Mouse (Mus musculus) kidney, postnatal 36 days (tissue): ENCODE data around the gene Bag5.
A peak's percentile ranks its signal among the peaks of the same experiment; 100 is the strongest.
"Not testable (repeated sequence)": the region's sequence is repeated elsewhere in the genome, so short reads cannot be mapped to it uniquely, and the experiment has no call there.

ENCODE experiments used
- DNase-seq, 2 experiments: peaks; one replicate each; pipeline ENCODE4 v3.0.0; 2021 to 2022; ENCODE audit warnings: mixed read lengths in 2 of 2

Bag5 gene

DNA sequence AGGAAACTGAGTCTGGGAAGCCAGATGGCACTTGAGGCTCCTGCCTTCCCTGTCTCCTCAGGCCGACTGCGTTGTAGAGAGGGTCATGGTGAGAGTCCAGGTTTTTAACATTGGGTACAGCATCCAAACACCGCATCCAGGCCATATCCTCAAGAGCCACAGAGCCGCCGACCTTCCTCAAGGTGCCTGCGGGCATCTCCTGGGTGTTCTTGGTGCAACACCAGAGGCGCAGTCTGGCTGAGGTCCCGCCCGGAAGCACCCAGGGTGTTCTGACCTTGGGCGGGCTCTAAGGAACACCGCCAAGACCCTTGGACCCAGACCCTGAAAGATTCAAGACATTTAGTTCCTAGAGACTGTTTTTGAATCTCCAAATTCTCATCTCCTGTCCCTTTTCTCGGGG lies 40.5 kb downstream of the Bag5 start:
- DNase-seq = peak in 1 of 2 experiments; percentile 51

DNA sequence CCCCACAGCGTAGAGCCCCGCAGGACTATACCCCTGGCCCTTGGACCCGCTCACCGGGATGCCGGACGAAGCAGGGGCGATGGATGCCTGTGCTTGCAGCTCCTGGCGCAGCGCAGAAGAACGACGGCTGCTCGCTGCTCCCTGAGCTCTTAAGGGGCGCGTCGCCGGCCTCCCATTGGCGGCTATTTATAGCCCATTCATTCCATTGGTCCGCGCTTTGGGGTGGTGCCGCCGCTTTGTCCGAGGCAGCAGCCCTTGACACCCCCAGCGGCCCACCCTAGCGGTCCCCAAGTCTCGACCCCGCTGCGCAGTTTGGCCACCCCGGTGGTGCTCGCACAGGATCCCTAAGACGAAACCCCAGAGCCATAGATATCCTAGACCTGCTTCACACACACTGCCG lies 40.9 kb downstream of the Bag5 start, which contains the start of gene Ckb:
TSS of gene Ckb (minus strand) at position 163 of the 400 bp plus-strand sequence.
- DNase-seq = peak; percentile 70 to 83

DNA sequence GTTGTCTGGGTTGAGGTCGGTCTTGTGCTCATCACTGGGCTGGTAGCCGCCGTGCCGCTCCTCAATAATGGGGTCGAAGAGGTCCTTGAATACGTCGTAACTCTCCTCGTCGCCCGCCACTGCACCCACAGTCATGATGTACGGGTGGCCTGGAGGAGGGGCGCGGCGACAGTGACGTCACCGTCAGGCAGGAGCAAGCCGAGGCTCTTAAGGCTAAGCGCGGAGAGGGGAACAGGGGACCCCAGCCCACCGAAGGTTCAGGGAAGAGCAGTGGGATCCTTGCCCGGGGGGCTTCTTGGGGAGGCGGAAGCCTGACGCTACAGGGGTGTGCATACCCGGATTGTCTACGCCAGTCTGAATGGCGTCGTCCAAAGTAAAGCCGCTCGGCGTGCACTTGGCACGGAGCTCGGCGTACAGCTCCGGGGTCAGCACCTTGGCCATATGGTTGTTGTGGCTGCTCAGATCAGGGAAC lies 41.6 kb downstream of the Bag5 start:
- DNase-seq = peak; percentile 48 to 78

DNA sequence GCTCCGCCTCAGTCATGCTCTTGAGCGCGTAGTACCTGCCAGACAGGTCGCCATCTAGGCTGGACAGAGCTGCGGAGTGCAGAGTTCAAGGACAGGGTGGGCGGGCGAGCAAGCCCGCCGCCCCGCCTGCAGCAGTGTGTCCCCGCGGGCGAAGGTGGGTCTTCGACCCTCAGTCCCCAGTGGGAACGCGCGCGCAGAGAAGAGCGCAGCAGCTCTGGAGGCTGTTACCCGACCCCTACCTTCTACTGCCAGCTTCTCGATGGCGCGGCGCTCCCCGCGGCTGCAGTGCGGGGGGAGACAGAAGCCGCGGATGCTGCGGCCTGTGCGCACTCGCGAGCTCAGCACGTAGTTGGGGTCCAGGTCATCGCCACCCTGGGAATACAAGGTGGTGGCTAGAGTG lies 42.1 kb downstream of the Bag5 start:
- no peak for DNase-seq

DNA sequence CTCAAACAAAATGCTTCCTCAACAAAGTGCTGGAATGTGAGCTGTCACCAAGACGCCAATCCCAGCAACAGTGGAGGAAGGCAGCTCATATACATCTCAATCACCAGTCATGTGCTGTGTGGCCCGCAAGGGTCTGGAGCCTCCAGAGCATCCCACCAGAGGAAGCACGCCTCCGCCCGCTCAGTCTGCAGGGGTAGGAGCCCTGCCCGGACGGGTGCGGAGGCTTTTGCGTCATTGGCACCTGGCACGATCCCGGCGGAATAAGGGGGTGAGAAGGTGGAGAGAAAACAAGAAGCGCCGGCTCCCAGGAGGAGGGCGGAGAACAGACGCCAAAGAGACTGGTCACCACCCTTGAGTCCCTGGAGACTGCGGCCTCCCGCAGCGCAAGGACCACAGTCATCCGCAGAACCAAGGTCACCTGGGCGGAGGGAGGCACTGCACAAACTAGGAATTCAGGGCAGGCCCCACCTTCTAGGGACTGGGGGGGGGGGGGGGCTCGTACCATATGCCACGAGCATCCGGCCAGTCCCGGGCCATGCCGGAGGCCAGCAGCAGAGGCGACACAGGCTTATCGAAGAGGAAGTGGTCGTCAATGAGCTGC lies 42.6 kb downstream of the Bag5 start:
- DNase-seq = peak; percentile 46 to 63

DNA sequence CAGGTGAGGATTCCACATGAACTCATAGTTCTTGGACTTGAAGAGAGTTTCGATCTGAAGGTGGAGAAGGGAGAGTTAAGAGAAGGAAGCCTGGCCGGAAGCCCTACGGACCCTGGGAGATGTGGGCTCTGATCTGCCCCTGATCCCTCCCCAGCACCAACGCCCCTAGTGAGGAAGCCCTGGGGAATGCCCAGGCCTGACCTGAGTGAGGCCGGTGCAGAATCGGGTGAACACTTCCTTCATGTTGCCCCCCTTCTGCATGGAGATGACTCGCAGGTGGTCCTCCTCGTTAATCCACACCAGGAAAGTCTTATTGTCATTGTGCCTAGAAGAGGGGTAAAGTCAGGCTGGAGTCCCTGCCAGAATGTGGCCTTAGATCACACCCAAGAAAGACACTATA lies 43.1 kb downstream of the Bag5 start:
- no peak for DNase-seq

DNA sequence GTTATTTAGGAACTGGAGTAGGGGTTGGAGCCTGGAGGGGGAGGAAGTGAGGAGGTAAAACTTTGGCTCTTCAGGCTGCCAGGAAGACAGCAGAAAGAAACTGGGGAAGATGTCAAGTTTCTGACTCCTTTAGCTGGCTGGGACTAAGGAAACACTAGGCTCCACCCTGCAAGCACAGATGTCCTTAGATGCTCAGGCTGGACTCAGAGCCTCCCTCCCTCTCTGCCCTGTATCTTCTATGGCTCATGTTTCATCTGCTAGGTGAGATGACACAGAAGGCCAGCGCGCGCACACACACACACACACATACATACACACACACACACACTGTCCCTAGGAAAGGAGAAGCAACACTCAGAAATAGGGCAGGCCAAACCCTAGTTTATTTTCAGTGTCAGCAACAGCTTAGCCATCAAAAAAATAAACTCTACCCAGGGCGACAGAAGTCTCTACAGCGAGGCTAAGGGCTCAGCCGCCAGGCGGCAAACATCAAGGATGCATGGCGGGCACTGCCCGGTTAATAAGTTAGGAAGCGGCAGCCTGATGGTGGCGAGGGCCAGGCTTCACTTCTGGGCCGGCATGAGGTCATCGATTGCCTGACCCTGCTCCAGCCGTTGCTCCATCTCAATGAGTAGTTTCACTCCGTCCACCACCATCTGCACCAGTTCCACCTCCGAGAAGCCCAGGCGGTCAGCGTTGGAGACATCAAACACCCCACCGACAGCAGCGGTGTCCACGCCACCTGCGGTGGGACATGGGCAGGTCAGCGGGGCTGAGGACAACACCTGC lies 43.9 kb downstream of the Bag5 start:
- DNase-seq = peak; percentile 33 to 55

DNA sequence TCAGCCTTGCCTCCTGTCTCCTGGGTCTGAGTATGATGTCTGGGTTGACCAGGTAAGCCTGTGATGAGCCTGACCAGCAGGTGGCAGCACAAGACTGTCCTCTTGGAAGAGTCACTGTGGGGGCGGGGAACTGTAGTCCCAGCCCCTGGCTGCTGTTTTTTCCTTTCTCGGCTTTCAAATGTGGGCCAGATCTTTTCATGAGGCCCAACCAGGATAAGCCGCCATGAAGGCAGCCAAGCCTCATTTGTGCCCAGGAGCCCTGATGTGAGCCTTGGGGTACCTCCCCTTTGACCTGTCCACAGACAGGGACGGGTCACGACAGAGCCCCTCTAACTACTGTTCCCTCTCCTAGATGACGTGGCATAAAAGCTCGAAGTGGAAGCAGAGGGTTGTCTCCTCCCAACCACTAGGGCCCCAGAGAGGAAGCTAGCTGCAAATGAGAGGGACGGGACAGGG lies 44.6 kb downstream of the Bag5 start:
- DNase-seq = peak; percentile 96 to 99

DNA sequence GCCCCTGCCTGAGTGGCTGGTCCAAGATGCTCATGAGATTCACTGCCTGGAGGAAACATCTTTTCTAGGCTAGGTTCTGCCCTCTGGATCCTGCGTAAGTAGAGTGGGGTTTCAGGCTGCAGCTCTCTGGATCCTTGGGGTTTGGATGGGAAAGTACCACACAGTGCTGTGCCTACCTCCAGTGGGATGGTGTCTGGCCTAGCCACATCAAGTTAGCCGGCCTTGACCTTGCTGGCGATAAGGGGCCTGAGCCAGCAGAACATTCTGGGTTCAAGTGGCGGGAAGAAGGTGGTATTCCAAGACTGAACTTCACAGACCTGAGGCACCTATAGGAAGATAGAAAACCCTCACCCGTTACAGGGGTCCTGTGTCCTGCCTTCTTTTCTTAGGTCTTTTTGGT lies 45.6 kb downstream of the Bag5 start:
- DNase-seq = no peak

DNA sequence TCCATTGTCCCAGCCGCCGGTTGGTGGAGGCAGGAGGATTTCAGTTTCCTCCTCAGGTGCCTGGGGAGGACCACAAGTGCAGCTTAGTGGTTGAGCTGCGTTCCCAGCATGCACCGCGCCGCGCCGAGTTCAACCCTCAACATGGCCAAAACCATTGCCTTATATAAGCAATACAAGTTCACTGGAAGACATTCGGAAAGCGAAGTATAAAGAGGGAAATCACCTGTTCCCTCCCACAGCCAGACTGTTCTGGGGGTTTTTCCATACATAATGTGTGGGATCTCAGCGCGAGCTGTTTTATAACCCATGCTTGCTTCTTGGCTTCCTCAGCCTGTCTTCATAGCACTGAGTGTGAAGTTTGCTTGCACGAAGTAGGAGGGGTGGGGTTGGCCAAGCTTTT lies 46.7 kb downstream of the Bag5 start:
- DNase-seq = no peak

DNA sequence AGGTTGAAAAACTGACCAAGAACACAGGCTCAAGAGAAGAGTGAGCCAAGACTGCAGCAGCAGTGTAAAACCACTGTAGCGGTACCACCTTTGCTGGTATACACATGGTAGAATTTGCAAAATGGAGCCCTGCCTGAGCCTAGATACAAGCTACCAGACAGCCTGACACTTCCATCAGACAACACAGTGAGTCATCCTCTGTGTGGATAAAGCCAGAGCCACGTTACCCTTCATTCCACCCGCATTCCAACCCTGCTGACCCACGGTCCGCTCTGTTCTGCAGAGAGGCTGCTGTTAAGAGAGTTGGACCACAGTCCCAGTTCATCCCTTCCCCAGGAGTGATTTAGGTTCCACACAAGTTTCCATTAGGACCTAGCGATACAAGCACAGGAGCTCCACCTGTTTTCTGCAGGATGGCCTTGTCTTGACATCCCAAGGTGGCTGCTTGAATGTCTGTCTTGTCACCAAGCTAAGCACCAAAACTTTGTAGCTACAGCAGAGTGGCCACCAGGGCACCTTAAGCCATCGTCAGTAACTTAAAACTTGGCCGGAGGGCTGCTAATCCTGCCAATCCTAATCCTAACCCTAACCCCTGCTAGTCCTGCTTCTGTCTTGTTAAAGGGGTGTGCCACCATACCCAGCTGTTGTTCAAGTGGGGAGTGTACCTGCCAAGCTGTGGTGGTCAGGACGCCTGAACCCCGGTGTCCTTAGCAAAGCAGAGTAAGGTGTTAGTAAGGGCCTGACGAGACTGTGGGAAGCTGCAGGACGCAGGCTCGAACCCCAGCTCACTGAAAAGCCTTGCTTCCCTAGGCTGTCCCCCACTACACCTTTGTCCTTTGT lies 47.8 kb downstream of the Bag5 start:
- DNase-seq = no peak

DNA sequence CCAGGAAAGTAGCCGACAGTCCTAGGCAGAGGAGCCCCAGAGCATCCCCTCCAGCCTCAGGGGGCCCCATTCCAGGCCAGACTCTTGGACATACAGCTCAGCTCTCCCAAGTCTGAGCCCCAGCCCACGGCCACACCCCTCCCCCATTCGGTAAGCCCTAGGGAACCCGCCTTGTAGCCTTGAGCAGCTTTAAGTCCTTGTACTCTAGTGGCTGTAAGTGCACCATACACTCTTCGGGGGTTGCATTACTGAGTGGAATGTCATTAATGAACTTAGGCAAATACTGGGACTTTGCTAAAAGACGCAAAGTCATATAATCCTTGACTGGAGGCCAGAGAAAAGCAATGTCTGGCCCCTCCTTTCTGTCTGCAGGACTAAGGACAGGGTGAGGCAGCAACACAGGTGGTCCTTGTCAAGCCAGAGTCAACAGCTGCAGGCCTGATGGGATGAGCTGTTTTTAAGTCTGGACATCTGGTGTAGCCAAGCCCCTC lies 48.9 kb downstream of the Bag5 start:
- no peak for DNase-seq

DNA sequence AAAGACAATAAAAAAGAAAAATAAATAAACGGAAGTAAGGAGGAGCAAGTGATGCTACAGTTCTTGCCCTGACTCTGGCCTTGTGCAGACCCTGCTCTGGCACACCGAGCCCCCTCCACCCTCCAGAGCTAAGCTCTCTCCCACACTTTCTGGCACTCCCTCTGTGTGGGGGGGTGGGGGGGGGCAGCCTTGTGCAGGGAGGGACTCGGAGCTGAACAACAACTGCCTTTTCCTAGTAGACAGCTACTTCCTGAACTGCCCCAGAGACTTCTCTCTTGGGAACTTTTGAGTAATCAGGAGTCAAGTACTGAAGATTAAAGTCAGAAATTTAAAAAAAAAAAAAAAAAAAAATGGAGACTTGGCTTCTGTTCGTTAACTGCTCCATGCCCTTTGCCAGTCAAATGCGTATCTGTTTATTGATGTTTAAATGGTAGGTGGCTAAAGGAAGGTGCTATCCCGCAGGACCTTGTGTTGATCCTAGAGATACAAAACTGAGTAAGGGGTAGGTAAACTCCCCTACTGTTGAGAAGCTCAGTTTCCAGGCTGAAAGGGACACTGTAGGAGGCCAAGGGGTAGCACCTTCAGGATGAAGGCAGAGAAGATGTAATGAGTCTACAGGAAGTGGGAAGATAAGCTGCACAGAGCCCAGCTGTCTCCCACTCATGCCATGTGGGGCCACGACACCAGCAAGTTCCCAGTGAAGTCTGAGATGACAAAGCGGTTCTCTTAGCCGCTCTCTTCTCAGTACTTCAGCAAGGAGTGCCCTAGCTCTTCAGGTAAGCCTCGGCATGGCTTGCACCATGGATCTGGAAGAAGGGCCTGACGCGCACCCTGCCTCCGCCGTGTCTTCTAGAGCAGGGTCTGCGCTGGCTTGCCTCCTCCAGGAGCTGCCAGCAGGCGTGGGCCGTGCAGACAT lies 49.6 kb downstream of the Bag5 start:
- no peak for DNase-seq

DNA sequence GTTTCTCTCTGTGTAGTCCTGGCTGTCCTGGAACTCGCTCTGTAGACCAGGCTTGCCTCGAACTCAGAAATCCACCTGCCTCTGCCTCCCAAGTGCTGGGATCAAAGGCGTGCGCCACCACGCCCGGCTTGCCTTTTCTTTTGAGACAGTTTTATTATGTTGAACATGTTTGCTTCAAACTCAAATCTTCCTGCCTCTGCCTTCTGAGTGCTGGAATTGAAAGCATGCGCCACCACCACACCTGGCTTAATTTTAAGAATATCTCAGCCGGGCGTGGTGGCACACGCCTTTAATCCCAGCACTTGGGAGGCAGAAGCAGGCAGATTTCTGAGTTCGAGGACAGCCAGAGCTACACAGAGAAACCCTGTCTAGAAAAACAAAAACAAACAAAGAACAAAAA lies 51.5 kb downstream of the Bag5 start:
- DNase-seq = not testable (repeated sequence)

DNA sequence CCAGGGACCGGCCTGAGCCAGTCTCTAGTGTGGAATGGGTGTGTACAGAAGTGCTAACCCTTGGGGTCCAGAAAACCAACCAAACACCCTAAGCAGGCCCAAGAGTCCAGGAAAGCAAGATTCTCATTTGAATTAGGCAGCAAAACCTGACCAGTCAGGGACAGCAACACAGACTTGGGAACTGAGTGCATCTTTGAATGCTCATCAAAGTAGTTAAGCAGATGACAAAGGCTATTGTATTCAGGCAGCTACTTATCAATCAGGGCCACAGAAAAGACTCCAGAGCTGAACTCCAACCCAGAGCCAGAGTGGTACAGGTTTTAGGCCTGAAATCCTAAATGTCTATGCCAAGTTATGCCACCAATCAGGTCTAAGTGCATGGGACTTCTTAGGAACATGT lies 52.4 kb downstream of the Bag5 start:
- no peak for DNase-seq
